Mouse (Mus musculus) neural tube, embryonic 13.5 days (tissue): Measurements from ENCODE around the gene Apoa4. TPM values are rescaled to one million over a fixed set of nuclear protein-coding genes. Genes with fewer than 3 reads are reported as not detected.

Experiments used
- ATAC-seq: fragments of 200-750 bp; cut with Nextera tagmentation; 2 replicates; pipeline ENCODE4 v1.8.0; 2017; ENCODE audit warnings: low read depth, mild to moderate bottlenecking, moderate TSS enrichment, moderate library complexity
- H3K27ac ChIP-seq: fragments of 300-500 bp; sonication (generic); replicated peaks from 2 replicates; pipeline ENCODE4 v1.5.1; 2015; ENCODE audit warnings: moderate library complexity, mild to moderate bottlenecking, inconsistent platforms
- H3K27me3 ChIP-seq: fragments of 300-500 bp; sonication (generic); 2 replicates; pipeline ENCODE4 v1.6.1; 2015; ENCODE audit warnings: mild to moderate bottlenecking, inconsistent platforms
- H3K36me3 ChIP-seq: fragments of 300-500 bp; sonication (generic); 2 replicates; pipeline ENCODE4 v1.6.1; 2015; ENCODE audit warnings: mild to moderate bottlenecking, inconsistent platforms
- H3K4me1 ChIP-seq: fragments of 300-500 bp; sonication (generic); replicated peaks from 2 replicates; pipeline ENCODE4 v1.6.1; 2015; ENCODE audit warnings: inconsistent platforms
- H3K4me2 ChIP-seq: fragments of 300-500 bp; sonication (generic); 2 replicates; pipeline ENCODE4 v1.6.1; 2015; ENCODE audit warnings: inconsistent platforms, mild to moderate bottlenecking, moderate library complexity
- H3K4me3 ChIP-seq: fragments of 300-500 bp; sonication (generic); 2 replicates; pipeline ENCODE4 v1.5.1; 2015; ENCODE audit warnings: mild to moderate bottlenecking, inconsistent platforms
- H3K9ac ChIP-seq: fragments of 300-500 bp; sonication (generic); 2 replicates; pipeline ENCODE4 v1.6.1; 2015; ENCODE audit warnings: moderate library complexity, mild to moderate bottlenecking, inconsistent platforms
- H3K9me3 ChIP-seq: fragments of 300-500 bp; sonication (generic); 2 replicates; pipeline ENCODE4 v1.6.1; 2016; ENCODE audit warnings: inconsistent platforms
- WGBS: fragments of 180-500 bp; shearing (Covaris S2); methylation state at CpG from one replicate; pipeline ENCODE4 v1.1.7; 2015; 5-methylcytosine and 5-hydroxymethylcytosine counted together
- polyA plus RNA-seq: library from polyadenylated mRNA; unstranded; fragments of >200 nt; fragmentation: Nextera tagmentation; extraction: Ambion mirVana; gene quantifications from 2 replicates; pipeline ENCODE4 v1.2.1, GENCODE M21; 2015

The Apoa4 gene
- polyA plus RNA-seq, 1 experiment from 2014 or later: 0.14 TPM

- H3K9ac ChIP-seq: no peak overlapping the region
- no peak for ATAC-seq
- H3K27ac ChIP-seq: no peak overlapping the region
- 89% methylated on average over 3 of the region's 3 CpGs for WGBS
- no peak overlapping the region for H3K4me3 ChIP-seq
- no peaks in the 10 kb centered on the region for H3K4me1 ChIP-seq
- no peaks in the 10 kb centered on the region for H3K9me3 ChIP-seq
- no peak overlapping the region for H3K4me2 ChIP-seq
- H3K27me3 ChIP-seq: no peaks in the 10 kb centered on the region
- H3K36me3 ChIP-seq: no peaks in the 10 kb centered on the region
Observed at GRCm38 (mm10) chr9:46257546-46257945, 17.1 kb downstream of the Apoa4 start.

GRCm38 (mm10) chr9:46259111-46259510 is 18.6 kb downstream of the Apoa4 start:
- Histone ChIP-seq H3K4me2 (no peak overlapping the region), H3K9me3 (no peaks in the 10 kb centered on the region), H3K4me1 (no peaks in the 10 kb centered on the region), H3K27ac (no peak overlapping the region), H3K27me3 (no peaks in the 10 kb centered on the region), H3K4me3 (no peak overlapping the region), H3K9ac (no peak overlapping the region), H3K36me3 (no peaks in the 10 kb centered on the region)
- 89% methylated on average over 6 of the region's 6 CpGs for WGBS
- ATAC-seq: no peak

- ATAC-seq: no peak
- no peak overlapping the region for H3K27ac ChIP-seq
- no peaks in the 10 kb centered on the region for H3K4me1 ChIP-seq
- 90% methylated on average over 7 of the region's 7 CpGs for WGBS
- H3K4me3 ChIP-seq: no peak overlapping the region
- H3K27me3 ChIP-seq: no peaks in the 10 kb centered on the region
- H3K9ac ChIP-seq: no peak overlapping the region
- no peaks in the 10 kb centered on the region for H3K9me3 ChIP-seq
- H3K4me2 ChIP-seq: no peak overlapping the region
- H3K36me3 ChIP-seq: no peaks in the 10 kb centered on the region
Observed at GRCm38 (mm10) chr9:46261131-46261530, 20.6 kb downstream of the Apoa4 start.

- no peaks in the 10 kb centered on the region for H3K36me3 ChIP-seq
- 59% methylated on average over 7 of the region's 7 CpGs for WGBS
- H3K4me3 ChIP-seq: no peak within 1 kb of the TSS
- no peak within 1 kb of the TSS for H3K4me2 ChIP-seq
- H3K4me1 ChIP-seq: peaks cover under 1% of the 10 kb centered on the region
- no peak for ATAC-seq
- H3K9ac ChIP-seq: no peak within 1 kb of the TSS
- no peak within 1 kb of the TSS for H3K27ac ChIP-seq
- no peaks in the 10 kb centered on the region for H3K9me3 ChIP-seq
- peaks cover 33% of the 10 kb centered on the region for H3K27me3 ChIP-seq
Observed at GRCm38 (mm10) chr9:46268343-46268873, 27.9 kb downstream of the Apoa4 start, which contains the start of gene Apoa5. Gene Apoa5 (plus strand): TSS chr9:46268633.

- Histone ChIP-seq H3K9me3 (no peaks in the 10 kb centered on the region), H3K4me3 (no peak overlapping the region), H3K36me3 (no peaks in the 10 kb centered on the region), H3K4me1 (peaks cover 8% of the 10 kb centered on the region), H3K9ac (no peak overlapping the region), H3K4me2 (no peak overlapping the region), H3K27ac (no peak overlapping the region), H3K27me3 (peaks cover 33% of the 10 kb centered on the region)
- ATAC-seq: no peak
- 79% methylated on average over 5 of the region's 5 CpGs for WGBS
Observed at GRCm38 (mm10) chr9:46269125-46269524, 28.6 kb downstream of the Apoa4 start.

GRCm38 (mm10) chr9:46270782-46271181 is 30.3 kb downstream of the Apoa4 start:
- H3K4me3 ChIP-seq: no peak overlapping the region
- no peak overlapping the region for H3K4me2 ChIP-seq
- peaks cover 33% of the 10 kb centered on the region for H3K27me3 ChIP-seq
- peaks cover 15% of the 10 kb centered on the region for H3K36me3 ChIP-seq
- H3K9me3 ChIP-seq: no peaks in the 10 kb centered on the region
- H3K27ac ChIP-seq: no peak overlapping the region
- WGBS: 91% methylated on average over 4 of the region's 4 CpGs
- no peak overlapping the region for H3K9ac ChIP-seq
- peaks cover 14% of the 10 kb centered on the region for H3K4me1 ChIP-seq
- no peak for ATAC-seq

GRCm38 (mm10) chr9:46272070-46272469 is 31.6 kb downstream of the Apoa4 start:
- Histone ChIP-seq H3K27ac (no peak overlapping the region), H3K9me3 (no peaks in the 10 kb centered on the region), H3K4me3 (no peak overlapping the region), H3K27me3 (peaks cover 33% of the 10 kb centered on the region), H3K4me1 (peaks cover 14% of the 10 kb centered on the region), H3K36me3 (peaks cover 28% of the 10 kb centered on the region), H3K4me2 (peak overlapping the region; percentile 90; the same call in 1 of the 2 replicates), H3K9ac (no peak overlapping the region)
- WGBS: 90% methylated on average over 9 of the region's 9 CpGs
- ATAC-seq: no peak

- peak; percentile 98 for ATAC-seq
- H3K4me2 ChIP-seq: peak within 1 kb of the TSS; percentile 90
- H3K9ac ChIP-seq: peak within 1 kb of the TSS; percentile 77
- peaks cover 36% of the 10 kb centered on the region for H3K36me3 ChIP-seq
- H3K4me3 ChIP-seq: peak within 1 kb of the TSS; percentile 76
- peaks cover 27% of the 10 kb centered on the region for H3K27me3 ChIP-seq
- WGBS: 5% methylated on average over 45 of the region's 45 CpGs
- no peaks in the 10 kb centered on the region for H3K9me3 ChIP-seq
- peak within 1 kb of the TSS; percentile 57 for H3K27ac ChIP-seq
- peaks cover 14% of the 10 kb centered on the region for H3K4me1 ChIP-seq
Observed at GRCm38 (mm10) chr9:46272677-46273454, 32.4 kb downstream of the Apoa4 start, which contains the start of gene Zpr1. Gene Zpr1 (plus strand): TSS chr9:46273064.

- H3K4me2 ChIP-seq: peak overlapping the region; percentile 90
- WGBS: 93% methylated on average over 9 of the region's 9 CpGs
Observed at GRCm38 (mm10) chr9:46274494-46274893, 34.0 kb downstream of the Apoa4 start.

GRCm38 (mm10) chr9:46282631-46283436 is 42.3 kb downstream of the Apoa4 start, which contains the start of gene Bud13:
Gene Bud13 (plus strand): TSS chr9:46283008.
- H3K27me3 ChIP-seq: no peaks in the 10 kb centered on the region
- under 1% methylated on average over 55 of the region's 55 CpGs for WGBS
- peaks cover 21% of the 10 kb centered on the region for H3K4me1 ChIP-seq
- peak within 1 kb of the TSS; percentile 89 for H3K4me3 ChIP-seq
- H3K9ac ChIP-seq: peak within 1 kb of the TSS; percentile 87
- peak within 1 kb of the TSS; percentile 70 for H3K4me2 ChIP-seq
- H3K27ac ChIP-seq: peak within 1 kb of the TSS; percentile 86
- no peaks in the 10 kb centered on the region for H3K9me3 ChIP-seq
- ATAC-seq: peak; percentile 93
- H3K36me3 ChIP-seq: peaks cover 60% of the 10 kb centered on the region

More at GRCm38 (mm10) chr9:46274494-46274893, 34.0 kb downstream of the Apoa4 start:
- Histone ChIP-seq H3K9ac (no peak overlapping the region), H3K4me3 (no peak overlapping the region), H3K27me3 (peaks cover 21% of the 10 kb centered on the region), H3K4me1 (peaks cover 14% of the 10 kb centered on the region), H3K36me3 (peaks cover 50% of the 10 kb centered on the region), H3K27ac (no peak overlapping the region), H3K9me3 (no peaks in the 10 kb centered on the region)
- ATAC-seq: no peak
